Mouse (Mus musculus) left cerebral cortex, postnatal 25 days (tissue): ENCODE measurements around the gene Pou3f3. TPM values are rescaled to one million over a fixed set of nuclear protein-coding genes. Genes with fewer than 3 reads are reported as not detected.

Experiments used
- DNase-seq, 2 experiments: peaks; one replicate each; pipeline ENCODE4 v3.0.0; 2022; ENCODE audit warnings: low spot score in 2 of 2, mixed read lengths in 1 of 2
- intact Hi-C: fragments of 180-260 bp; cut with DNase I; formaldehyde crosslinking; loops from one replicate; pipeline ENCODE4 v1.15.1; 2025
- total RNA-seq, 2 experiments: library from RNA; stranded (reverse); gene quantifications; 2 replicates each; pipeline ENCODE4 v1.2.3; 2021

Pou3f3 gene
- total RNA-seq, 2 experiments from 2014 or later: 57.6 to 59.5 TPM

DNA sequence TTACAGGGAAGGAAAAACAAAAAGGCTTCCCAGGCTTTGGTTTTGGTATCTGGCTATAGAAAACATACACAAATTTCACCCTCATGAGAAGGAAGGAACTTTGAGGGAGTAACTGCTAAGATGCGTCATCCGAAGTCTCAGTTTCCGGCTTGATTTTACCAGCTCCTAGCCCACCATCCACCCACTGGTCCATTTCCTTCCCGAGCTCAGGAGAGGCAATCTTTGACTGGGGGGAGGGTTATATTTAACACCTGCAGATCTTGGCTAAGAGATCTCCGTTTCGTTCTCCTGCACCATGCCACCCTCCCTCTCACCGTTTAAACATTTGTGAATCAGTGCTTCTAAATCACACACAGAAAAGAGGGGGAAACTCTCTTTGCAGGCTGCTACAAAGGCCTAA is 32.1 kb downstream of the Pou3f3 start:
- intact Hi-C loops: no loop called here
- peak; percentile 20 to 91 for DNase-seq

DNA sequence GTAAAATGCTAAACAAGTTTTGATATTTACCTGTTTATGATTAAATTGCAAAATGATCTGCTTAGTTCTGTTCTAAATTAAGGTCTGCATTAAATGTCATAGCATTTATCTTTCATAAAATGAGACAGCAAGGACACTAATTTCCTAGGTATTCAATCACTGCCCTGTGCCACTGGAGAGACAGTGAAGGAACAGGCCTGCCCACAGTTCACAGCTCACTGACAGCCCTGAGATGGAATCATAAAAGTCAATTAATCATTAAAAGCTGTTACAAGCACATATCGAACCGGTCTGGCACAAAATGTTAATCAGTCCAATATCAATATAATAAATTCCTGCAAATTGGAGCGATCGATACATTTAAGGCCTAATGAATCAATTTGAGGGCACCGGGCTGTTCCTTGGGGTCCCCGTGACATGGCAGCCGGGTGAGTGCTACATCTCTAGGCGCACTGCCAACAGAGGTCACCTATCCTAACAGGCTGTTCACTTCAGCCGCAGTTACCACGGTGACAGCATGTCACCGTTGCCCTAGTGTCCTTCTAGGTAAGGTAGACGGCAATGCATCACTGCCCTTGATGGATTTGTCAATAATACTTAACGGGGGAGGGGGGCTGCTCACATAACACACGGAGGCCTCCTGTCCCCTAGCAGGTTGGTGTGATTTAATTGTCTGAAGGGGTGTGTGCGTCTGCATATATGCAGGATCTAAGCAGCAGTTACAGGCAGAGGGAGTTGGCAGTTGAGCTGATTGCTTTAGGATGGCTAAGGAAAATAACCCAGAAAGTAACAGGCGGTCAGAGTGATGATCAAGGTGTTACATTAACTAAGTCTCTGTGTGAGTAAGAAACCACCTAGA is 46.0 kb downstream of the Pou3f3 start:
- intact Hi-C loops: no loop called here
- DNase-seq: no peak

DNA sequence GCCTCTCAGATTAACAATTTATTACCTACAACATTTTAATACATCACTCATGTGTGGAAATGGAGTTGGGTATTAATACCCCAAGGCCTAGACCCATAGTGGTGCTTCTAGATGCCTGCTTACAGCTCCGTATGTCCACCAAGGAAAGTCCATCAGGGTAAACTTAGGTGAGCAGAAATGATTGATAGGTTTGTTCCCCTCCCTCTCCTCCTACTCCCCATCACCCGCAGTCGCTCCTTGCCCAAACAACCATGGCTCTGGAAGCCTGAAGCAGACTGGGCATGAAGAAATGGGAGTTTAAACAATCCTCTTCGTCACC is 46.6 kb downstream of the Pou3f3 start:
- no peak for DNase-seq
- intact Hi-C loops: no loop called here

DNA sequence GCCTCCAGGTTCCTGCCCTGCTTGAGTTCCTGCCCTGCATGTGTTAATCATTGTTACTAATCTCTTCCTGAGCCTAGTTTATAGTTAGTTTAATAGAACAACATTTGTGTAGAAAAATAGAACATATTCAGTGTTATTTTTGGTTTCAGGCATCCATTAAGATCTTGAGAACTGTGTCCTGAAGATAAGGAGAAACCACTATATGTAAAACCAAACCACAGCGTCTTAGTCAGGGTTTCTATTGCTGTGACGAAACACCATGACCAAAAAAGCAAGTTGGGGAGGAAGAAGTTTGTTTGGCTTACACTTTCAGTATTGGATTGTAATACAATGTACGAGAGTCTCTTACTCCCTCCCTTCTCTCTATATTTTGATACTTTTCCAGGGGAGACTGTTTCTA is 49.5 kb downstream of the Pou3f3 start:
- intact Hi-C loops: no loop called here
- no peak for DNase-seq

DNA sequence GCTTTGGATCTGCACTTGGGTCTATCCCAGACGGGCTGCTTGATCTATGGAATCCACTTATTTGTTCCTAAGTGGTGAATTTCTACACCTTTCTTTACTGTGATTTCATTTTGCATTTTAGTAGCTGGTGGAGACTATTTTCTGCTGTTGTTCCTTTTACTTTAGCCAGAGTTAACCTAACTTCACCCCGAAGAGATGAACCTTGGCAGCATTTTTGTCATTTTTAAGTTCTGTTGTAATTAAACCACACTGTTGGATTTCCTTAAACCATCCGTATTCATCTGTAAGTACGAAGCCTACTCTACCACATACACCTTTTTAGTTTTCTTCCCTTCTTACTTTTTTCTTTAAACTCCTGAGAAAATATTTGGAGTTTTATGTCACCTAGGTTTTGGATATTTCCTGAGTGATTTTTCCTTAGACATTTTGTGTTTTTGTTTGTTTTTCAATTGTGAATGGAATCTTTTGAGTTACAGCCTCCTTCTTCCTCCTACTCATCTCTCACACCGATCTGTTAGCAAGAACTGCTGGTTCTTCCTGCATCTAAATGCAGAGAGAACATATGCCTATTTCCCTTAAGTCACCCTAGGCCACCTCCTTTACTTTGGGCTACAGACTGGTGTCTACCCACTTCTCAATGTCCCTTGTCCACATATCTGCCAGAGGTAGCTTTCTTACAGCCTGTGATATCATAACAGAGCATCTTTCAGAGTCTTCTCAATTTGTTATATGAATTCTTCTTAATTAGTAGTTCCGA is 54.1 kb downstream of the Pou3f3 start:
- DNase-seq: peak in 1 of 2 experiments; percentile 46
- intact Hi-C loops: no loop called here

Other genes with a start within 250 kb of the Pou3f3 start
- gene Mrps9, start 155.5 kb downstream of the Pou3f3 start, total RNA-seq: 10 to 100 TPM; 37.5 to 39.1 TPM